Mouse (Mus musculus): ENCODE results near the gene Dbp. TPM values are rescaled to one million over a fixed set of nuclear protein-coding genes. Genes with fewer than 3 reads are reported as not detected.

Dbp gene
- polyA plus RNA-seq, 1 experiment from 2014 or later, result 7.3 TPM

DNA sequence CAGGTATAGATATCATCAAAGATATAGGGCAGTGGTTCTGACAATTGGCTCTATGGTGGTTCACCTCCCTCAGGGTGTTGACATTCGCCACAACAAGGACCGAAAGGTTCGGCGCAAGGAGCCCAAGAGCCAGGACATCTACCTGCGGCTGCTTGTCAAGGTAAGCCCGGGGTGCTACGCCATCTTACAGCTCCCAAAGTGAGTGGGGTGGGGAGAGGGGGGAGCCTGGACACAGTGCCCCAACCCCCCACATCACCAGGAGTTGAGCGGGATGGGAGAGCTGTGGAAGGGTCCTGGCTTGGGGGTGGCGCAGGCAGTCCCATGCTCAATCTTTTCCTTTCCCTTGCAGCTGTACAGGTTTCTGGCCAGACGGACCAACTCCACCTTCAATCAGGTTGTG, 14.3 kb downstream of the Dbp start:
- Histone ChIP-seq H3K9ac (ENCODE audit: low read length) (peak overlapping the region; percentile 89), H3K36me3 (ENCODE audit: control insufficient read depth, insufficient read depth, low read length) (peaks cover 52% of the 10 kb centered on the region), H3K4me2 (ENCODE audit: low read length) (peak overlapping the region; percentile 86), H3K4me1 (ENCODE audit: control insufficient read depth in 2 of 2, insufficient read depth in 2 of 2, low read length in 2 of 2) (peaks cover 17 to 41% of the 10 kb centered on the region in 2 experiments), H3K4me3 (ENCODE audit: control insufficient read depth in 1 of 2, insufficient read depth in 1 of 2, low read depth in 1 of 2, low read length in 2 of 2) (peak overlapping the region; percentile 63 to 88), H3K9me3 (ENCODE audit: control insufficient read depth, low read length) (no peaks in the 10 kb centered on the region), H3K27me3 (ENCODE audit: control insufficient read depth, insufficient read depth, low read length) (no peaks in the 10 kb centered on the region), H3K27ac (replicated peaks in 1 of 2; ENCODE audit: control insufficient read depth in 1 of 2, insufficient read depth in 1 of 2, low read depth in 2 of 2, low read length in 2 of 2) (no peak overlapping the region)
- WGBS, result 84% methylated on average over 10 of the region's 10 CpGs
- ATAC-seq (ENCODE audit: insufficient number of reproducible peaks, insufficient read depth, low FRiP score, low read depth), result no peak

DNA sequence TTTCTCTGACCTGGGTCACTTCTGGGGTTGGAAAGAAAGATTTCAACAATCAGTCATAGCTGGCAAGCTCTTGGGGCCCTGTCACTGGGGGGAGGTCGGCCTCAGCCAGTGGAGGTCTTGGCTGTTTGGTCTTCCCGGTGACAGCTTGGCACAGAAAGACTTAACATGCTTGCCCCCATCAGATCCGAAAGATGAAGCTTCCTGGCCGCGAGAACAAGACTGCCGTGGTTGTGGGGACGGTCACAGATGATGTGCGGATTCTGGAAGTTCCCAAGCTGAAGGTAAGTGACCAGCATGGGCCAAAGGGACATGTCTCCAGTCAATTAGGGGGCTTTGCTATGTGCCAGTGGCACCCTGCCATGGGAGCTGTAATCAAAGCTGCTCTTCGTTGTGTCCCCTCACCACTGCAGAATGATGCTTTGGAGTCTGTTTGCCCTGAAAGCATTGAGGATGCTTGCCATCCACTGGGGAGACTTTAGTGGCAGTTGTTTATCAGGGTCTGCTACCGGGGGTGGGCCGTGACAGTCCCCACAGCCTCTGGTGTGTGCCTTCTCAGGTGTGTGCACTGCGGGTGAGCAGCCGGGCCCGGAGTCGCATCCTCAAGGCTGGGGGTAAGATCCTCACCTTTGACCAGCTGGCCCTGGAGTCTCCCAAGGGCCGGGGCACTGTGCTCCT, 15.0 kb downstream of the Dbp start:
- Histone ChIP-seq H3K27me3 (ENCODE audit: control insufficient read depth, insufficient read depth, low read length) (no peaks in the 10 kb centered on the region), H3K36me3 (ENCODE audit: control insufficient read depth, insufficient read depth, low read length) (peaks cover 58% of the 10 kb centered on the region), H3K9ac (ENCODE audit: low read length) (no peak overlapping the region; the same call in 1 of the 2 replicates), H3K27ac (replicated peaks in 1 of 2; ENCODE audit: control insufficient read depth in 1 of 2, insufficient read depth in 1 of 2, low read depth in 2 of 2, low read length in 2 of 2) (no peak overlapping the region), H3K9me3 (ENCODE audit: control insufficient read depth, low read length) (no peaks in the 10 kb centered on the region), H3K4me2 (ENCODE audit: low read length) (no peak overlapping the region; the same call in 1 of the 2 replicates), H3K4me3 (ENCODE audit: control insufficient read depth in 1 of 2, insufficient read depth in 1 of 2, low read depth in 1 of 2, low read length in 2 of 2) (no peak overlapping the region), H3K4me1 (ENCODE audit: control insufficient read depth in 2 of 2, insufficient read depth in 2 of 2, low read length in 2 of 2) (peaks cover 13 to 35% of the 10 kb centered on the region in 2 experiments)
- ATAC-seq (ENCODE audit: insufficient number of reproducible peaks, insufficient read depth, low FRiP score, low read depth), result no peak
- WGBS, result 92% methylated on average over 15 of the region's 16 CpGs

DNA sequence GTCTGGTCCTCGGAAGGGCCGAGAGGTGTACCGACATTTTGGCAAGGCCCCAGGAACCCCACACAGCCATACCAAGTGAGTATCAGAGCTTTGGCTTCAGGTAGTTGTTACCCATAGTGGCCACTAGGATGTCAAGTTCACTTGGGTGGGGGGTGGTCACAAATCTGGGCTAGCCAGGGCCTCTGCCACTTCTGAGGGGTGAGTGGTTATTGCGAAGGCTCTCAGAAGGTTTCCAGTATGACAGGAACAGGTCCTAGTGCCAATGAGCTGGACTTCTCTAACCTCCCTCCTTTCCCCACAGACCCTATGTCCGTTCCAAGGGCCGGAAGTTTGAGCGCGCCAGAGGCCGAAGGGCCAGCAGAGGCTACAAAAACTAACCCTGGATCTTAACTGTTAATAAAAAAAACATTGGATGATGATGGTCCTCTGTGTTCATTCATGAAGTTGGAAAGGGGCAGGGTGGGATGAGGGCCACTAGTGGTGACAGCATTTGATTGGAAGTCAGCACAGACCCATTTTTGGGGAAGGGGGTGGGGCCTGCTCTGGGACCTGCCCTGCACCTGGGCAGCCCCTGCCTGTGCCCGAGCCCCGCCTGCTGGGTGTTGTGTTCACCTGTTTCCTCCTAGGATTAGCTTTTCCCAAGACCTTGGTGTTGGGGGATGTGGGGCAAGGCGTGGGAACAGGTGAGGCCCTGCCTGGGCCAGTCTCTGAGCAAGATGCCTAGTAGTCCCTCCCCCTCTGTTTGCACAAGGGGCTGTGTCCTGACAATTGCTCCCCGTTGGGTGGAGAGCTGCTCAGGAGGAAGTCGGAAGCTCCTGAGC, 15.7 kb downstream of the Dbp start, which contains the start of gene Fam83e:
TSS of gene Fam83e (plus strand) at position 800 of the 821 bp plus-strand sequence.
- Histone ChIP-seq H3K36me3 (ENCODE audit: control insufficient read depth, insufficient read depth, low read length) (peaks cover 65% of the 10 kb centered on the region), H3K27ac (replicated peaks in 1 of 2; ENCODE audit: control insufficient read depth in 1 of 2, insufficient read depth in 1 of 2, low read depth in 2 of 2, low read length in 2 of 2) (no peak within 1 kb of the TSS), H3K4me3 (ENCODE audit: control insufficient read depth in 1 of 2, insufficient read depth in 1 of 2, low read depth in 1 of 2, low read length in 2 of 2) (no peak within 1 kb of the TSS), H3K9me3 (ENCODE audit: control insufficient read depth, low read length) (no peaks in the 10 kb centered on the region), H3K4me1 (ENCODE audit: control insufficient read depth in 2 of 2, insufficient read depth in 2 of 2, low read length in 2 of 2) (peaks cover 10 to 31% of the 10 kb centered on the region in 2 experiments), H3K9ac (ENCODE audit: low read length) (no peak within 1 kb of the TSS), H3K4me2 (ENCODE audit: low read length) (no peak within 1 kb of the TSS), H3K27me3 (ENCODE audit: control insufficient read depth, insufficient read depth, low read length) (no peaks in the 10 kb centered on the region)
- no peak for ATAC-seq (ENCODE audit: insufficient number of reproducible peaks, insufficient read depth, low FRiP score, low read depth)
- WGBS, result 79% methylated on average over 14 of the region's 14 CpGs

DNA sequence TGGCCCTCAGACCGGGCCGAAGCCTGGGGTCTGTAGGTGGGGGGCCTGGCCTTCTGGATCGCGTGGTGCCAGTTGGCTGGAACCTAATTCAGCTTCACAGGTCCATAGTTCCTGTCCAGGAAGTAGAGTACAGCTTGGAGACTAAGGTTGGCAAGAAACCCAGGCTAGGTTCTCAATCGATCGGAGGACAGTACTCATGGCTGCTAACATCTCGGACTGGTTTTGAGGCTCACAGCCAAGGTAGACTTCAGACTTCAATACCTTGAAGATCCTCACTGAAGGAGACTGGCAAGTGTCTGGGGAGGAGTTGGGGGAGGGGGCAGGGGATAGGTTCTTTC, 16.3 kb downstream of the Dbp start:
- peaks cover 70% of the 10 kb centered on the region for H3K36me3 ChIP-seq (ENCODE audit: control insufficient read depth, insufficient read depth, low read length)
- H3K4me1 ChIP-seq (ENCODE audit: control insufficient read depth in 2 of 2, insufficient read depth in 2 of 2, low read length in 2 of 2), result peaks cover 5 to 26% of the 10 kb centered on the region in 2 experiments
- ATAC-seq (ENCODE audit: insufficient number of reproducible peaks, insufficient read depth, low FRiP score, low read depth), result no peak
- no peak overlapping the region for H3K9ac ChIP-seq (ENCODE audit: low read length)
- no peaks in the 10 kb centered on the region for H3K9me3 ChIP-seq (ENCODE audit: control insufficient read depth, low read length)
- H3K27ac ChIP-seq (replicated peaks in 1 of 2; ENCODE audit: control insufficient read depth in 1 of 2, insufficient read depth in 1 of 2, low read depth in 2 of 2, low read length in 2 of 2), result no peak overlapping the region
- H3K27me3 ChIP-seq (ENCODE audit: control insufficient read depth, insufficient read depth, low read length), result no peaks in the 10 kb centered on the region
- H3K4me2 ChIP-seq (ENCODE audit: low read length), result no peak overlapping the region
- no peak overlapping the region for H3K4me3 ChIP-seq (ENCODE audit: control insufficient read depth in 1 of 2, insufficient read depth in 1 of 2, low read depth in 1 of 2, low read length in 2 of 2)
- 85% methylated on average over 7 of the region's 7 CpGs for WGBS

DNA sequence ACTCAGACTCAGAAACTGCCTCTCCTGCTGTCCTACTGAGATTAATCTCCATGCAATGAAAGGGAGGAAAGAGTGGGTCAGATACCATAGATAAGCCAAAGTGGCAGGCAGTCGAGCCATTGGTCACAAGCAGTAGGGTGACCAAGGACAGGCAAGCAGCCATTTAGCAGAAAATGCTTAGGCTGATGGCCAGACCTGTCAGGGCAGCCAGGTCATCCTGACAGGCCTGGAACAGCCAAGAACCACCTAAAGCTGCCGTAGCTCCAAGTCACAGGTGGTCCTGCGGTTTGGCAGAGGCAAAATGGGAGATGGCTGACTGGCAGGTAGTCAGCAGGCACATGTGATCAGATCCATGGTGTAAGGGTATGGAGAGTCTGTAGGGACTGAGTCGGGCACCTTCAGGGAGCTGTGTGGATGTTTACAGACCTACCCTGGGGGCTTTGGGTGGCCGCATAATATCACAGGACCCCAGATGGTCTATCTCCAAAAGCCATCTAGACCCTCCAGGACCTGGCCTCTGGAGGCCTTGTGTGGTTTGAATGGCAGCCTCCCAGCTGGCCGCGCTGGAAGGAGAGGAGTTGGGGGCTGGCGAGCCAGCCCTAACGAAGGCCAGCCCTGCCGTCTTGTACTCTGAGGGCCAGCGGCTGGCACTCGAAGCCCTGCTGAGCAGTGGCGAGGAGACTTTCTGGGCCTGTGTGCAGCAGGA, 16.9 kb downstream of the Dbp start:
- WGBS, result 60% methylated on average over 13 of the region's 13 CpGs
- H3K9ac ChIP-seq (ENCODE audit: low read length), result no peak overlapping the region

DNA sequence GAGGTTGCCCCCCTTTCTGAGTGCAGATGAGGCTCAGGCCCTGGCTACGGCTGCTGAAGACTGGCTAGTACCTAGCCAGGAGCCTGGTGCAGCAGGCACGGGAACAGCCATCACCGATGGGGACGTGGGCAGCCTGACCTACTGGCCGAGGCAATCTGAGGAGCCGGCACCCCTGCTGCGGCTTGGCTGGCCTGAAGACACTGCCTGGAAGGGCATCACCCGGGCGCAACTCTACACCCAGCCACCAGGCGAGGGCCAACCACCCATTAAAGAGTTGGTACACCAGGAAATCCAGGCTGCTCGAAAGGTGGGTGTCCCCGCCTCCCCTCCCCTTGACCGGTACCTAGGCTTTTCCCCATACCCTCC, 17.4 kb downstream of the Dbp start:
- 75% methylated on average over 13 of the region's 13 CpGs for WGBS
- Histone ChIP-seq H3K27ac (replicated peaks in 1 of 2; ENCODE audit: control insufficient read depth in 1 of 2, insufficient read depth in 1 of 2, low read depth in 2 of 2, low read length in 2 of 2) (no peak overlapping the region), H3K9me3 (ENCODE audit: control insufficient read depth, low read length) (no peaks in the 10 kb centered on the region), H3K4me1 (ENCODE audit: control insufficient read depth in 2 of 2, insufficient read depth in 2 of 2, low read length in 2 of 2) (peaks cover 2 to 15% of the 10 kb centered on the region in 2 experiments), H3K36me3 (ENCODE audit: control insufficient read depth, insufficient read depth, low read length) (peaks cover 70% of the 10 kb centered on the region), H3K4me3 (ENCODE audit: control insufficient read depth in 1 of 2, insufficient read depth in 1 of 2, low read depth in 1 of 2, low read length in 2 of 2) (no peak overlapping the region), H3K9ac (ENCODE audit: low read length) (no peak overlapping the region), H3K27me3 (ENCODE audit: control insufficient read depth, insufficient read depth, low read length) (no peaks in the 10 kb centered on the region), H3K4me2 (ENCODE audit: low read length) (no peak overlapping the region)
- ATAC-seq (ENCODE audit: insufficient number of reproducible peaks, insufficient read depth, low FRiP score, low read depth), result no peak

More for the DNA sequence above, 16.9 kb downstream of the Dbp start:
- ATAC-seq (ENCODE audit: insufficient number of reproducible peaks, insufficient read depth, low FRiP score, low read depth), result no peak
- Histone ChIP-seq H3K4me3 (ENCODE audit: control insufficient read depth in 1 of 2, insufficient read depth in 1 of 2, low read depth in 1 of 2, low read length in 2 of 2) (no peak overlapping the region), H3K27ac (replicated peaks in 1 of 2; ENCODE audit: control insufficient read depth in 1 of 2, insufficient read depth in 1 of 2, low read depth in 2 of 2, low read length in 2 of 2) (no peak overlapping the region), H3K4me1 (ENCODE audit: control insufficient read depth in 2 of 2, insufficient read depth in 2 of 2, low read length in 2 of 2) (peaks cover 2 to 20% of the 10 kb centered on the region in 2 experiments), H3K4me2 (ENCODE audit: low read length) (no peak overlapping the region), H3K36me3 (ENCODE audit: control insufficient read depth, insufficient read depth, low read length) (peaks cover 70% of the 10 kb centered on the region), H3K9me3 (ENCODE audit: control insufficient read depth, low read length) (no peaks in the 10 kb centered on the region), H3K27me3 (ENCODE audit: control insufficient read depth, insufficient read depth, low read length) (no peaks in the 10 kb centered on the region)

DNA sequence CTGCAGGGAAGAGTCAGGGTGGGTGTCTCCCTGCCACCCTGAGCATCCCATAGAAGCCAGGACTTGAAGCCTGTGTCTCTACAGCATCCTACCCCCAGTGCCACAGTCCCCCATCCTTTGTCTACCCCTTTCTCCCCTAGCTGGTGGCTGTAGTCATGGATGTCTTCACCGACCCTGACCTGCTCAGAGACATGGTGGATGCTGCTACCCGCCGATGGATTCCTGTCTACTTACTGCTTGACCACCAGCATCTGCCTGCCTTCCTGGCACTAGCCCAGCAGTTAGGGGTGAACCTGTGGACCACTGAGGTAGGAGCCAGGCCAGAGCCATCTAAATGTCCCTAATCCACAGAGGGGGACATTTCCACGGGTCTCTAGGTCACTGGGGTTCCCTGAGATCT, 18.4 kb downstream of the Dbp start:
- H3K9ac ChIP-seq (ENCODE audit: low read length), result no peak overlapping the region
- no peak overlapping the region for H3K27ac ChIP-seq (replicated peaks in 1 of 2; ENCODE audit: control insufficient read depth in 1 of 2, insufficient read depth in 1 of 2, low read depth in 2 of 2, low read length in 2 of 2)
- 87% methylated on average over 4 of the region's 4 CpGs for WGBS
- H3K36me3 ChIP-seq (ENCODE audit: control insufficient read depth, insufficient read depth, low read length), result peaks cover 70% of the 10 kb centered on the region
- no peaks in the 10 kb centered on the region for H3K9me3 ChIP-seq (ENCODE audit: control insufficient read depth, low read length)
- no peaks in the 10 kb centered on the region for H3K27me3 ChIP-seq (ENCODE audit: control insufficient read depth, insufficient read depth, low read length)
- ATAC-seq (ENCODE audit: insufficient number of reproducible peaks, insufficient read depth, low FRiP score, low read depth), result no peak
- H3K4me3 ChIP-seq (ENCODE audit: control insufficient read depth in 1 of 2, insufficient read depth in 1 of 2, low read depth in 1 of 2, low read length in 2 of 2), result no peak overlapping the region
- peaks cover 2 to 15% of the 10 kb centered on the region in 2 experiments for H3K4me1 ChIP-seq (ENCODE audit: control insufficient read depth in 2 of 2, insufficient read depth in 2 of 2, low read length in 2 of 2)
- no peak overlapping the region for H3K4me2 ChIP-seq (ENCODE audit: low read length)

Measured in heart, embryonic 14.5 days (tissue).